Mouse (Mus musculus) layer of hippocampus, adult 8-10 months (tissue): Measurements from ENCODE around the gene Vsnl1. TPM values are rescaled to one million over a fixed set of nuclear protein-coding genes. Genes with fewer than 3 reads are reported as not detected.

Source experiments
- DNase-seq, 2 experiments: peaks; one replicate each; pipeline ENCODE4 v3.0.0; 2022; ENCODE audit warnings: low spot score in 2 of 2
- total RNA-seq, 4 experiments: library from RNA; stranded (reverse); gene quantifications; 2 replicates each; pipeline ENCODE4 v1.2.4; 2022

Gene Vsnl1
- 100 to 1,000 TPM; 407 to 453 (median 425) TPM for total RNA-seq

GRCm38 (mm10) chr12:11436497-11437265 lies at the start of gene Vsnl1:
Gene Vsnl1 (minus strand): TSS chr12:11436613.
- DNase-seq: peak; percentile 88 to 91

DNA sequence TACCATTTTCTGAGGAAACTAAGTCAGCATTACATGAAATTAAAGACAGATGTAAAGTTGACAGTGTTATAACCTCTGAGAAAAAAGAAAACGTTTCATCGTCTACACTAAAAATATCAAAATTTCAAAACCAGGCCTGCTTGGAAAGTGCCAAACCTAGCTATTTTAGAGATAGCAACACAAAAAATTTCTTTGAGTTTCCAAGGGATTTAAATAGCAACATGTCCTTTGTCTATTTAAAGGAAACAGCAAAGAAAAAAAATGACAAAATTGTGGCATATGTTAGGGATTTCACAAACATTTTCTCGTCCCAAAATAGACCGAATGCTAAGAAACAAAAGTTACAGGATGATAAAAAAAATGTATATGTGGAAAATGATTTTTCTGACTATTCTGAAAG lies 20.2 kb upstream of the Vsnl1 start:
- DNase-seq: no peak

- no peak for DNase-seq
Observed at GRCm38 (mm10) chr12:11456213-11456612, 19.8 kb upstream of the Vsnl1 start.

DNA sequence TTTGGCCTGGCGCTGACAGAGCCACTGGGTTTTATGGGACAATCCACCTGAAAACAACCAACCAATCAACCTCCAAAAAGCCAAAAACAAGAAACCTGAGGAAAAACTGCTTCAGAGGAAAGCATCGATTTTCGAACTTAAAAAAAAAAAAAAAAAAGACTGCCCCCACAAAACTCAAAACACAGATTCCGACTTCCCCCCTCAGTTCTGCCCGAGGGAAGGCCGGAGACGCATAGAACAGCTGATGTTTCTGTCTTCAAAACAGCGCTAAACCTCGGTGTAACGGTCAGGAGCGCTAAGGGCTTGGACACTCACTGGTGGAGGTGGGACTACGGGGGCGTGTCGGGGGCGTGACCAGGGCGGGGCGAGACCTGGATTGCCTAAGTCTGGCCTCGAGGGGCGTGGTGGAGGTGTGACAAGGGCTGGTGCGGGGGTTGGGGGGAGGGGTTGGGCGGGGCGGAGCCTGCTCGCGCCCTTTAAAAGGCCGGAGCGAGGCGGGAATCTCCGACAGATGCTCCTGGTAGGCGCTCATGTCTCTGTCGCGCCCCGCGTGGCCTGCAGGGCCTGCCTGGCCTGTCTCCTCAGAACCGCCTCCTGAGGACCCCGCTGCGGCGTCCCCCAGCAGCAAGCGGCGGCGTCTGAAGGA lies 19.3 kb upstream of the Vsnl1 start, which contains the start of gene Rad51ap2:
Gene Rad51ap2 (plus strand): TSS at position 531 of the 646 bp plus-strand sequence.
- peak; percentile 76 to 78 for DNase-seq

- no peak for DNase-seq
Observed at GRCm38 (mm10) chr12:11454146-11454545, 17.7 kb upstream of the Vsnl1 start.

DNA sequence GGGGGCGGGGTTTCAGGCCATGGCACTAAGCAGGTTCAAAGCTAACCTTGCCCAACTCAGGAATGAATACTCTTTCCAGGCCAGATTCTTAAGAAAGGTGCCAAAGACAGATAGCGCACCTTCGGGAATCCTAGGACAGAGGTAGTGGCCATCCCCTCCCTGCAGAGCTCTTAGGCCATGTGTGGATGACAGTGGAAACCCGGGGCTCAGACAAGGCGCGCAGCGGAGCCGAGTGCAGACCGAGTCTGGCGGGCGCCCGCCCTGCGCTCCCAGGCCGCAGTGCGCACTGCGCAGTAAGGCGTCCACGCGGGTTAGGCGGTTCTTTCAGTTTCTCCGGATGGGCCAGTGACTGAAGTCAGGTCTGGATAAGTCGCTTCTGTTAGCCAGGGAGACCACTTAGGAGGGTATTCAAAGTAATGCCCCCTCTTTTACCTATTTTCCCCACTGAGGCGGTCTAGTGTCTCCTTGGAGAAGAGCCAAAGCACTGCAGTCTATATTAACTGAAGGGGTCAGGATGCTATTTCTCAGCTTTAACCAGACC lies 1.6 kb upstream of the Vsnl1 start:
- DNase-seq: no peak

DNA sequence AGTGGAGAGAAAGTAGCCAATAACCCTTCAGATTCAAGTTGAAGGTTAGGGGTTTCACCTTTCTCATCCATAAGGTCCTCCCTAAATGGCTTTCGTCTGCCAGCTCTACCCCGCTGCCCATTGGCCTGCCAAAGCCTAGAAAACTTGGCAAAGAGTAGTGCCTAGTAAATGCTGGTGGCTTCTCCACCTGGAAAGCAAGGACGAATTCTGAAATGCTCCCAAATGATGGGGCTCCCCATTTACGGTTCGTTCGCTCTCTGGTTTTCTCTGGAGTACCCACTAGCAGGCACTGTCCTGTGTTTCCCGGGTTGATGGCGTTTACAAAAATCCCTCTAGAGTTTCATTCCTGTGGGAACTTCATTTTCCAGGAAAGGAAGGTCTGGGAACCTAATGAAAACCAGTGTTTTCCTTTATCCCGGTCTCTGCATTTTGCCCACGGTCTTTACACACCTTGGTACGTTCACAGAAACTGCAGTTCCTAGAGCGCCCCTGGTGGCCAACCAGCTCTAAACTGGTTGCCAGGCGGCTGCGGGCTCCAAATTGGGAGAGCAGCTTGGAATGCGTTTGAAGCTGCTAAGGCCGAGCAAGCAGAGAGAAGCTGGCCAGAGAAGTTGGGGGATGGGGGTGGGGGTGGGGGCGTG lies 973 bp upstream of the Vsnl1 start:
- DNase-seq: peak; percentile 76 to 86

DNA sequence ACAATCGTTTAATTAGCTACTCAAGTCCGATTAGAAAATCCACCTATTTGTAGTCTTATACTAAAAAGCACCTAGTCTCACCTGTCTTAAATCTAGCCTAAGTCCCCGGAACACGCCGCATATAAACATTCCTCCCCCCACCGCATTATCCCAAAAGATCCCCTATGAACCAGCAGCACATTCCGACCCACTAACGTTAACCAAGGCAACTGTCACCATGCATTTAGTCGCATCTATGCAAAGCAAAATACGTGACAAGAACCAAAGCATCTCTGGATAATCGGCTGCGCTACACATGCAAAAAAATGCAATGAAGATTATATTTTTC lies 426 bp downstream of the Vsnl1 start:
- DNase-seq: peak in 1 of 2 experiments; percentile 16

GRCm38 (mm10) chr12:11435246-11436022 lies 979 bp downstream of the Vsnl1 start:
- no peak for DNase-seq

DNA sequence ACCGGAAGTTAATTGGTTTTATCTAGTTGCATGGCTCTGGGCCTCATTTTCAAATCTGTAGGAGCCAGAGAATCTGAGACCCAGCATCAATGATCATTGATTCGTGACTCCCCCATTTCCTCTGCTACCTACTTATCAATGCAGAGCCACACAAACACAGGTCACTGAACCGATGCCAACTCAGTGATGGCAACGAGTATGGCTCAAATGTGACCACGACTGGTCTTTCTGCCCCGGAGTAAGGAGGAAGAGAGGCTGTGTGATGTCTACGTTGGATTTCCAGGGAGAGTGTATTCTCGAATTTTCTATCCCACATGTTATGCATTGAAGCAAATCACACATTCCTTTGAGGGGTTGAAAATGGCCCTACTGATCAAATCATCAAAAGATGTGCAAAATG lies 2.0 kb downstream of the Vsnl1 start:
- DNase-seq: no peak

- peak in 1 of 2 experiments; percentile 15 for DNase-seq
Observed at GRCm38 (mm10) chr12:11433716-11434115, 2.7 kb downstream of the Vsnl1 start.

DNA sequence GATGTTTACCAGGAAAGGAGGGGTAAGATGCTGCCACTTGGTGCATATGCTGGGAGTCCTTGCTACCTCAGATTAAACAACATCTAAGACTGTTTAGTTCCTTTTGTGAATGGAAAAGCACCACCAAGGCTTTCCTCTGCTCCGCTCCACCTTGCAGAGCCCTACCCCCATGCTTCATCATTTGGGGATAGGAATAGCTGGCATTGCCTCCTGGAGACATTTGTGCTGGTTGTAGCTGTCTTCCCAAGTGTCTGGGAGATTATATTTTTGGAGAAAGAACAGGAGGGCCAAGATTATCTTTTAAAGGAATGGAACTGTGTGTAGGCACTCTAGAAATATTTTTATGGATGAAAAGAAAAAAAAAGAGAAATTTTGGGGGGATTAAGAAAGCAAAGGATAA lies 3.3 kb downstream of the Vsnl1 start:
- DNase-seq: no peak

DNA sequence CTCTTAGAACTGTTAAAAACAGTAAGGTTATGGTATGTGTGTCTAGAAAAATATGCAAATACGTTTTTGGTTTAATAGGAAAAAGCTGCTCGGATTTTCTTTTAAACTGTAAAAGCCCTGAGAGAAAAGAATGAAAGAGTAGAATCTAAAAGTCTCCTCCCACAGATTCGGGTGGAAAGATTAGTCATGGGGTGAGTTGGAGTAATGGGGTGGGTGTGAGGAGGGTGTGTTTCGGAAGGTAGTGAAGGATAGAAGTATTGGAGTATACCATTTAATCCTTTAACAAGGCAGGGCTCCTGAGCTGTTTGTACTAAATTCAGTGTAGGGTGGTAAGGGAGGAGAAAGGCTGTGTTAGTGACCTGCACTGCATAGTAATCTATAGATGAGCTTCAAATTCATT lies 9.0 kb downstream of the Vsnl1 start:
- no peak for DNase-seq

- no peak for DNase-seq
Observed at GRCm38 (mm10) chr12:11418112-11418511, 18.3 kb downstream of the Vsnl1 start.

GRCm38 (mm10) chr12:11407679-11408078 lies 28.7 kb downstream of the Vsnl1 start:
- no peak for DNase-seq

- DNase-seq: no peak
Observed at GRCm38 (mm10) chr12:11398791-11399190, 37.6 kb downstream of the Vsnl1 start.

DNA sequence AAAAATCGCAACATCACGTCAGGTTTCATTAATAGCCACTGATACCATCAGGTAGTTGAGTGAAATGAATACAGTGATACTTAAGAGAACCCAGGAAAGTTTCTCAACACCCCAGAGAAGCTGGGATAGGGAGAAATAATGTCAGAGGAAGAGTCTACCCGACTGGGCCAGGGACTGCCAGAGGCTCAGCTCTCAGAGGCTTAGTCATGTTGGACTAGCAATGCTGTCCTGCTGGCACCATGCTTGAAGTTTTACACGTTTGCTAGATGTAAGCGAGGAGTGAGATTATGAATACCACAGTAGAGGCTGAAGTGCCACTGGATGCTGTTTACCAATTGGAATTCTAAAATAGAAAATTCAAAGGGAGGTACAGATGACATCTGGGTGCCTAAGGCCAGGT lies 39.4 kb downstream of the Vsnl1 start:
- no peak for DNase-seq

- no peak for DNase-seq
Observed at GRCm38 (mm10) chr12:11395470-11395869, 40.9 kb downstream of the Vsnl1 start.

GRCm38 (mm10) chr12:11392525-11392924 lies 43.9 kb downstream of the Vsnl1 start:
- DNase-seq: no peak

GRCm38 (mm10) chr12:11391244-11391949 lies 45.0 kb downstream of the Vsnl1 start:
- DNase-seq: no peak

DNA sequence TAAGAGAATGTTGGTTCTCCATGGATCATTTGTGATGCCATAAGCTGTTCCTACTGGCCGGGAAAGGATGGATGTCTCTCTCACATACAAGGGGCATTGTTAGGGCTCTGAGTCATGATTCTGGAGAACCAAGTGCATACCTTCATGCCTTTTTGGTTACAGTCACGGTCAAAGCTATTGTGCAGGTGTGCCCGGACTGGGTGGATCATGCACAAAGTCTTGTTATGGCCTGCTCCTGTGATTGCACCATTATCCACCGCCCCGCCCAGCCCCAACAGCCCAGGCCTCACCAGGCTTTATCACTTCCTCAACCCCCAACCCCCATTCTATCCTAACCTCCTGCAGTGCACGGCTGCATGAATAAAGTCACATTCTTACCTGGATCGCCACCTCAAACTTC lies 47.3 kb downstream of the Vsnl1 start:
- no peak for DNase-seq
